Mouse (Mus musculus) thymus, adult 2 months (tissue): ENCODE data around the gene March11. TPM values are rescaled to one million over a fixed set of nuclear protein-coding genes. Genes with fewer than 3 reads are reported as not detected.

Experiments
- DNase-seq: peaks from one replicate; pipeline ENCODE4 v3.0.0; 2021
- H3K27ac ChIP-seq: fragments of 200-500 bp; 2 replicates; pipeline ENCODE4 v1.5.1; 2012; ENCODE audit warnings: low read length, control low read depth; ENCODE audit not compliant: control insufficient read depth, insufficient read depth
- H3K27me3 ChIP-seq: fragments of 200-500 bp; 2 replicates; pipeline ENCODE4 v1.6.1; 2012; ENCODE audit warnings: mild to moderate bottlenecking, low read length, moderate library complexity, mixed read lengths; ENCODE audit not compliant: control insufficient read depth, insufficient read depth
- H3K36me3 ChIP-seq: fragments of 200-500 bp; 2 replicates; pipeline ENCODE4 v1.6.1; 2012; ENCODE audit warnings: mild to moderate bottlenecking, low read length, moderate library complexity; ENCODE audit not compliant: control insufficient read depth, insufficient read depth
- H3K4me1 ChIP-seq: fragments of 200-500 bp; replicated peaks from 2 replicates; pipeline ENCODE4 v1.6.1; 2012; ENCODE audit warnings: low read length; ENCODE audit not compliant: control insufficient read depth, insufficient read depth
- H3K4me3 ChIP-seq: fragments of 200-500 bp; 2 replicates; pipeline ENCODE4 v1.5.1; 2012; ENCODE audit warnings: mild to moderate bottlenecking, low read length, control low read depth, moderate library complexity; ENCODE audit not compliant: control insufficient read depth, insufficient read depth
- CTCF ChIP-seq: fragments of 200-500 bp; IDR thresholded peaks from 2 replicates; pipeline ENCODE4 v1.5.1; 2012; ENCODE audit warnings: mild to moderate bottlenecking, control low read depth, low read length, moderate library complexity, borderline replicate concordance; ENCODE audit not compliant: control insufficient read depth, poor library complexity, insufficient read depth; ENCODE audit errors: extremely low read depth
- POLR2A ChIP-seq: fragments of 200-500 bp; IDR thresholded peaks from 2 replicates; pipeline ENCODE4 v1.6.1; 2012; ENCODE audit warnings: mild to moderate bottlenecking, low read length, control low read depth, moderate library complexity; ENCODE audit not compliant: control insufficient read depth, poor library complexity, insufficient read depth; ENCODE audit errors: extremely low read depth
- WGBS: fragments of 180-500 bp; shearing (Covaris S2); methylation state at CpG from one replicate; pipeline ENCODE4 v1.1.7; 2018; 5-methylcytosine and 5-hydroxymethylcytosine counted together
- polyA plus RNA-seq: library from polyadenylated mRNA; depleted of rRNA; stranded (reverse); fragments of >200 nt; gene quantifications from 2 replicates; pipeline ENCODE4 v1.2.3, GENCODE M21; 2012

Gene March11
- polyA plus RNA-seq, 1 experiment = 0.23 TPM

GRCm38 (mm10) chr15:26335791-26336190 lies 26.9 kb downstream of the March11 start:
- TF ChIP-seq POLR2A (no peak), CTCF (no peak)
- Histone ChIP-seq H3K27me3 (no peaks in the 10 kb centered on the region), H3K4me1 (no peaks in the 10 kb centered on the region), H3K36me3 (no peaks in the 10 kb centered on the region), H3K27ac (no peak overlapping the region), H3K4me3 (no peak overlapping the region)
- DNase-seq = no peak
- WGBS = 91% methylated on average over 3 of the region's 3 CpGs

GRCm38 (mm10) chr15:26337775-26338174 lies 28.9 kb downstream of the March11 start:
- Histone ChIP-seq H3K4me3 (no peak overlapping the region), H3K27ac (no peak overlapping the region), H3K27me3 (no peaks in the 10 kb centered on the region), H3K4me1 (no peaks in the 10 kb centered on the region), H3K36me3 (no peaks in the 10 kb centered on the region)
- TF ChIP-seq POLR2A (no peak), CTCF (no peak)
- 82% methylated on average over 2 of the region's 2 CpGs for WGBS
- DNase-seq = no peak

- Histone ChIP-seq H3K27ac (no peak overlapping the region), H3K4me3 (no peak overlapping the region), H3K36me3 (no peaks in the 10 kb centered on the region), H3K27me3 (no peaks in the 10 kb centered on the region), H3K4me1 (no peaks in the 10 kb centered on the region)
- WGBS = 37% methylated on average over 4 of the region's 4 CpGs
- no peak for DNase-seq
- no peak for TF ChIP-seq POLR2A
- no peak for TF ChIP-seq CTCF
Measured at GRCm38 (mm10) chr15:26338343-26338742, 29.5 kb downstream of the March11 start.

- Histone ChIP-seq H3K27me3 (no peaks in the 10 kb centered on the region), H3K27ac (no peak overlapping the region), H3K4me3 (no peak overlapping the region), H3K4me1 (no peaks in the 10 kb centered on the region), H3K36me3 (no peaks in the 10 kb centered on the region)
- TF ChIP-seq POLR2A (no peak), CTCF (no peak)
- no peak for DNase-seq
- WGBS = 94% methylated on average over 11 of the region's 11 CpGs
Measured at GRCm38 (mm10) chr15:26340490-26340889, 31.6 kb downstream of the March11 start.

- WGBS = 90% methylated on average over 6 of the region's 6 CpGs
- no peaks in the 10 kb centered on the region for H3K4me1 ChIP-seq
- no peaks in the 10 kb centered on the region for H3K36me3 ChIP-seq
- TF ChIP-seq POLR2A (no peak), CTCF (no peak)
- DNase-seq = no peak
- H3K27ac ChIP-seq = no peak overlapping the region
- no peaks in the 10 kb centered on the region for H3K27me3 ChIP-seq
- no peak overlapping the region for H3K4me3 ChIP-seq
Measured at GRCm38 (mm10) chr15:26340966-26341365, 32.1 kb downstream of the March11 start.

GRCm38 (mm10) chr15:26344329-26344728 lies 35.5 kb downstream of the March11 start:
- 96% methylated on average over 5 of the region's 5 CpGs for WGBS
- Histone ChIP-seq H3K27me3 (no peaks in the 10 kb centered on the region), H3K27ac (no peak overlapping the region), H3K36me3 (no peaks in the 10 kb centered on the region), H3K4me1 (no peaks in the 10 kb centered on the region), H3K4me3 (no peak overlapping the region)
- DNase-seq = no peak
- no peak for TF ChIP-seq CTCF
- TF ChIP-seq POLR2A = no peak

GRCm38 (mm10) chr15:26353656-26354055 lies 44.8 kb downstream of the March11 start:
- Histone ChIP-seq H3K27ac (no peak overlapping the region), H3K36me3 (no peaks in the 10 kb centered on the region)
- no peak for TF ChIP-seq POLR2A
- TF ChIP-seq CTCF = no peak

More at GRCm38 (mm10) chr15:26353656-26354055, 44.8 kb downstream of the March11 start:
- DNase-seq = no peak
- Histone ChIP-seq H3K4me3 (no peak overlapping the region), H3K27me3 (no peaks in the 10 kb centered on the region), H3K4me1 (no peaks in the 10 kb centered on the region)
